Comparison of ENCODE assay signal across 11 mouse cellular contexts in genomic region chr5:75536156-75536555, GRCm38 (mm10).
"Had no signal": no experiment of that assay in that cellular context is flagged by ENCODE, and none has a peak within 500 bp of the region (broad histone marks: within the 10 kb centered on the region; RNA-seq: fewer than 3 reads in every experiment).

No protein-coding gene starts in this region.

- DNase-seq: kidney, adult 18-20 months; kidney, postnatal 14 days; lung, adult 2 months; thymus, postnatal 14 days had no signal

- H3K27me3 ChIP-seq: intestine, embryonic 15.5 days; midbrain, embryonic 15.5 days; neural tube, embryonic 12.5 days had no signal

- H3K9ac ChIP-seq: intestine, embryonic 15.5 days; midbrain, embryonic 15.5 days; neural tube, embryonic 12.5 days had no signal

- H3K36me3 ChIP-seq: intestine, embryonic 15.5 days; limb, embryonic 10.5 days; midbrain, embryonic 15.5 days; neural tube, embryonic 12.5 days had no signal

- H3K9me3 ChIP-seq: intestine, embryonic 15.5 days; limb, embryonic 10.5 days; midbrain, embryonic 15.5 days had no signal

- H3K4me2 ChIP-seq: intestine, embryonic 15.5 days; midbrain, embryonic 11.5 days; midbrain, embryonic 15.5 days; neural tube, embryonic 12.5 days had no signal

- H3K4me1 ChIP-seq: midbrain, embryonic 15.5 days; neural tube, embryonic 12.5 days had no signal

- H3K27ac ChIP-seq: intestine, embryonic 15.5 days; left cerebral cortex, adult 2 months; limb, embryonic 10.5 days; midbrain, embryonic 15.5 days; neural tube, embryonic 12.5 days; stomach, postnatal 0 days had no signal

- ATAC-seq: intestine, embryonic 15.5 days; midbrain, embryonic 15.5 days had no signal

- H3K4me3 ChIP-seq: intestine, embryonic 15.5 days; left cerebral cortex, adult 2 months; limb, embryonic 10.5 days; midbrain, embryonic 15.5 days; neural tube, embryonic 12.5 days had no signal
